Mouse (Mus musculus): ENCODE measurements around the gene Ccdc7b.
"Not testable (repeated sequence)": the region's sequence is repeated elsewhere in the genome, so short reads cannot be mapped to it uniquely, and the experiment has no call there.

The Ccdc7b gene

DNA sequence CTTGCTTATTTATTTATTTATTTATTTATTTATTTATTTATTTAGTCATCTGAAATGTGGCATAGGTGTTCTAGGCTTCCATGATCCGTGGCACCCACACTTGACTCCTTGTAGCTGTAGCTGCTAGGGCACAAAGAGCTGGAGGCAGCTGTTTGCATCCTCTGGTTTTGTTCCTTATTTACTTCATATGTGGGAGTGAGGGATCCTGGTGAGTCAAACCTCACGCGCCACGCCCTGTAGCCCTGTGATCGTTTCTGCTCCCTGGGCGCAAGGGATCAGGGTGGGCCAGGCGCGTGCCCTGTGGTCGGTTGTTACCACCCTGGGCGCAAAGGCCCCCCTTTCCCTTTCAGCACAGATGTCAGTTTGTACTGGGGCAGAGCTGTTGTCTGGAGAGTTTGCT, at the start of gene Ccdc7b:
Gene Ccdc7b (plus strand): TSS at position 301 of the 400 bp plus-strand sequence.
- not testable (repeated sequence) for DNase-seq (ENCODE audit: low spot score in 2 of 2)

DNA sequence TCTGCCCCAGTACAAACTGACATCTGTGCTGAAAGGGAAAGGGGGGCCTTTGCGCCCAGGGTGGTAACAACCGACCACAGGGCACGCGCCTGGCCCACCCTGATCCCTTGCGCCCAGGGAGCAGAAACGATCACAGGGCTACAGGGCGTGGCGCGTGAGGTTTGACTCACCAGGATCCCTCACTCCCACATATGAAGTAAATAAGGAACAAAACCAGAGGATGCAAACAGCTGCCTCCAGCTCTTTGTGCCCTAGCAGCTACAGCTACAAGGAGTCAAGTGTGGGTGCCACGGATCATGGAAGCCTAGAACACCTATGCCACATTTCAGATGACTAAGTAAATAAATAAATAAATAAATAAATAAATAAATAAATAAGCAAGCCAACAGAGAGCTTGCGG, 1.5 kb upstream of the Ccdc7b start, which contains the start of gene Ccdc7a:
Gene Ccdc7a (minus strand): TSS at position 101 of the 400 bp plus-strand sequence.
- not testable (repeated sequence) for DNase-seq (ENCODE audit: low spot score in 2 of 2)

DNA sequence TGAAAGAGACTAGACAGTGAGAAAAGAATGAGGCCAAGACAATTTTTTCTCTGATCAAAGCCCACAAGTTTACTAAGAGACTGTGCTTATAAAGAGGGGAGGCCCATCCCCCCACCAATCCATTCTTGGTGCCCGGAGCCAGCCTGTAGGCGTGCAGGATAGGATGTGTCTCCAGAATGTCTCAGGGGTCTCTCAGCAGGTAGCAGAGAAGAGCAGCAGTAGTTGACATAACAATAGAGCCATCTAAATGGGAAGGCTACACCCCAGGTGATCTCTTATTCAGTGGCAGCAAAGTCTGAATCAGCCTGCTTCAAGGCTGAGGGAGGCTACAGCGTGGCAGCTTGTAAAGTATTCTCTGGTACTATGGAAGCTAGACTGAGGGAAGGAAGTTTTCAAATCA, 48.8 kb downstream of the Ccdc7b start:
- DNase-seq (ENCODE audit: low spot score in 2 of 2), result not testable (repeated sequence)

DNA sequence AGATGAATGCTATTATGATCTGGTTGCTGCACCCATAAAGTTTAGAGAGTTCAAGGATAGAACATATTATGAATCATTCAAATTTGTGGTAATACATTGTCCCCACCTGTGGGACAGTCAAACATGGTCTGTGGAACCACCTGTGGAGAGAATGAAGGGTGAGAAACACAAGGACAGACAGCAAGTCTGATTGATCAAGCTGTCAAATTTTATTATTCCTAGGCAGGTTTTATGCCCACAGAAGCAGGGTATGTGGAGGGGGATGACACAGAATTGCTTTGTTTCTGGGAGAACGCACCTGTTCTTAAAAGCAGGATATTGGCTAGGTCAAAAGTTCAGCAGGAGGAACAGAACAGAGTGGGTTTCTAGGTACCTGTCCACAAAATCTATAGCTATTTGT, 64.6 kb downstream of the Ccdc7b start, which contains the start of gene Gm10999:
Gene Gm10999 (minus strand): TSS at position 101 of the 400 bp plus-strand sequence.
- DNase-seq (ENCODE audit: low spot score in 2 of 2), result no peak

DNA sequence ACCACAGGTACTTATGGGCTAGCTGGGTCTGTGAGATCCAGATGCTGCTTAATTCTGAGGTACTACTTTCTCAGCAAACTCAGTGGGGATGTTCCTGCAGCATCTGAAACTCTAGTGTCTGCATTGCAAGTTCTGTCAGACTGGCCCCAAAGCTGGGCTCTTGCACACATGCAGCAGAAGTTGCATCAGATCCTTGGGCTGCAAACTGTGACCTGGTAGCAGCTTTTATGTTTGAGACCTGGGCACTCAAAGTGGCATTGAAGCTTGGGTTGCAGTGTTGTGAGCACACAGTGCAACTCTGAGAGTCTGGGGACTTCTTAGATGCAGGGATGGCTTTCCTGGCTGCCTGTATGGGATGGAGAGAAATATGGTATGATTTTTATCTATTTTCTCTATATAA, 66.5 kb downstream of the Ccdc7b start:
- DNase-seq (ENCODE audit: low spot score in 2 of 2), result no peak

Measured in frontal cortex, postnatal 36 days (tissue).